Mouse (Mus musculus) B cell, adult 62 days (primary cell): ENCODE results near the gene Slc35f2. TPM values are rescaled to one million over a fixed set of nuclear protein-coding genes. Genes with fewer than 3 reads are reported as not detected.

Source experiments
- total RNA-seq: library from RNA; stranded (reverse); gene quantifications from 4 replicates; pipeline ENCODE4 v1.2.4, GENCODE M21; 2023

The Slc35f2 gene
- total RNA-seq, result 2.2 to 4.1 TPM (median 3.0 TPM) in 4 replicates

GRCm38 (mm10) chr9:53771344-53772021, at the start of gene Slc35f2:
Gene Slc35f2 (plus strand): TSS chr9:53771538.

GRCm38 (mm10) chr9:53849864-53850263, 78.5 kb downstream of the Slc35f2 start, which contains the start of gene Sln:
Gene Sln (plus strand): TSS chr9:53850164.

Other genes with a start within 250 kb of the Slc35f2 start
- 52.0 to 67.0 TPM (median 60.7 TPM) in 4 replicates for gene Atm, start 234.8 kb upstream of the Slc35f2 start, total RNA-seq
- gene Npat, start 234.5 kb upstream of the Slc35f2 start, total RNA-seq, result 19.2 to 25.0 TPM (median 19.9 TPM) in 4 replicates
- 18.9 to 24.8 TPM (median 22.7 TPM) in 4 replicates for gene Acat1, start 161.2 kb upstream of the Slc35f2 start, total RNA-seq
- gene Cul5, start 101.5 kb upstream of the Slc35f2 start, total RNA-seq, result 31.7 to 39.7 TPM (median 38.3 TPM) in 4 replicates
- 4.3 to 6.2 TPM (median 4.9 TPM) in 4 replicates for gene Rab39, start 65.3 kb upstream of the Slc35f2 start, total RNA-seq
- not detected in 4 replicates for gene Sln, start 78.6 kb downstream of the Slc35f2 start, total RNA-seq
- gene Elmod1, start 203.8 kb downstream of the Slc35f2 start, total RNA-seq, result not detected in 4 replicates